Mouse (Mus musculus): ENCODE measurements around the gene Ripor2.

DNA sequence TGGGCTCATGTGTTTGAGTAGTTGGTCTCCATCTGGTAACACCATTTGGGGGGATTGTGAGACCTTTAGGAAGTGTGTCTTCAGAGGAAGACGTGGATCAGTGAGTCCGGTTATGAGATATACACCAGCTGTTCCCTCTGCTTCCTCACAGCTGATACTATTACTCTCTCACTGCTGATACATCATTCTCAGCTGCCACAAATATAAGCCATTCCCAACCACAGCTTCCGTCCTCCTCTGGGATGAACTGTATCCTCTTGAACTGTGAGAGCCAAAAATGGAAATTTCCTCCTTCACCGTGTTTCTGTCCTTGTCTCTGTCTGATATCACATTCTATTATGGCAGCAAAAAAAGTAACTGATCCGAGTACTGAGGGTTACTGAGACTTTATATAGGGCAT, 28.9 kb downstream of the Ripor2 start:
- TF ChIP-seq GATA1 (IDR thresholded peaks at IDR 0.05; ENCODE audit: low read length) (no peak), TAL1 (IDR thresholded peaks at IDR 0.05; ENCODE audit: low read length) (no peak)

Data from erythroblast, embryonic 14.5 days (primary cell).